Mouse (Mus musculus) lung, adult 2 months (tissue): ENCODE results near the gene Srarp. TPM values are rescaled to one million over a fixed set of nuclear protein-coding genes. Genes with fewer than 3 reads are reported as not detected.

Experiments used
- DNase-seq: peaks from one replicate; pipeline ENCODE4 v3.0.0; 2022
- H3K4me1 ChIP-seq: fragments of 200-500 bp; 2 replicates; pipeline ENCODE4 v1.6.1; 2011; ENCODE audit warnings: low read length; ENCODE audit not compliant: control insufficient read depth, insufficient read depth
- H3K4me3 ChIP-seq: fragments of 200-500 bp; replicated peaks from 2 replicates; pipeline ENCODE3; 2011; ENCODE audit warnings: low read depth, mild to moderate bottlenecking, control low read depth, low read length; ENCODE audit errors: extremely low read depth
- CTCF ChIP-seq: fragments of 200-500 bp; IDR thresholded peaks from 2 replicates; pipeline ENCODE4 v1.5.1; 2011; ENCODE audit warnings: mild to moderate bottlenecking, low read length, control low read depth; ENCODE audit not compliant: insufficient read depth
- POLR2A ChIP-seq: fragments of 200-500 bp; IDR thresholded peaks from 2 replicates; pipeline ENCODE4 v1.6.1; 2011; ENCODE audit warnings: low read depth, mild to moderate bottlenecking, control low read depth, low read length, borderline replicate concordance; ENCODE audit errors: extremely low read depth
- WGBS: fragments of 180-500 bp; shearing (Covaris S2); methylation state at CpG from one replicate; pipeline ENCODE4 v1.1.7; 2018; 5-methylcytosine and 5-hydroxymethylcytosine counted together
- polyA plus RNA-seq: library from polyadenylated mRNA; depleted of rRNA; stranded (reverse); fragments of >200 nt; gene quantifications from 2 replicates; pipeline ENCODE4 v1.2.3, GENCODE M21; 2012

Srarp gene
- polyA plus RNA-seq, 1 experiment = 0.18 TPM

DNA sequence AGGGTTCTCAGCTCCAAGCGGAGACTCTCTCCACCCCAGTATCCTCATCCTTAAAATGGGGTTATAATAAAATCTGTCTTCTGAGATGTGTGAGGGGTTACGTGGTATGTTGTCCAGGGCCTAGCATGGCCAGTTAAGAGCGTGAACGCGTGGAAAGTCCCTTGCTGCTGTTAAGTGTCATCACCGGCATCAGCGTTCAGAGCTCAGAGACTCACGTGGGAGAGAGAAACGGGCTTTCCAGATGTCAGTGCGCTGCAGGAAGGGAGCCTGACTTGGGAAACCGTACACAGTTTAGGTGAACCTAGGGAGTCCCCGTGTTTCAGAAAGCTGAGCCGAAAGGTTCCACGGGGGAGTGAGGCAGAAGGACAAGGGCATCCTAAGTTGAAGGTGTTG is 9.4 kb upstream of the Srarp start:
- H3K4me1 ChIP-seq = peaks cover 9% of the 10 kb centered on the region
- TF ChIP-seq CTCF (no peak), POLR2A (no peak)
- DNase-seq = no peak
- H3K4me3 ChIP-seq = peak overlapping the region; percentile 95
- 12% methylated on average over 14 of the region's 14 CpGs for WGBS

DNA sequence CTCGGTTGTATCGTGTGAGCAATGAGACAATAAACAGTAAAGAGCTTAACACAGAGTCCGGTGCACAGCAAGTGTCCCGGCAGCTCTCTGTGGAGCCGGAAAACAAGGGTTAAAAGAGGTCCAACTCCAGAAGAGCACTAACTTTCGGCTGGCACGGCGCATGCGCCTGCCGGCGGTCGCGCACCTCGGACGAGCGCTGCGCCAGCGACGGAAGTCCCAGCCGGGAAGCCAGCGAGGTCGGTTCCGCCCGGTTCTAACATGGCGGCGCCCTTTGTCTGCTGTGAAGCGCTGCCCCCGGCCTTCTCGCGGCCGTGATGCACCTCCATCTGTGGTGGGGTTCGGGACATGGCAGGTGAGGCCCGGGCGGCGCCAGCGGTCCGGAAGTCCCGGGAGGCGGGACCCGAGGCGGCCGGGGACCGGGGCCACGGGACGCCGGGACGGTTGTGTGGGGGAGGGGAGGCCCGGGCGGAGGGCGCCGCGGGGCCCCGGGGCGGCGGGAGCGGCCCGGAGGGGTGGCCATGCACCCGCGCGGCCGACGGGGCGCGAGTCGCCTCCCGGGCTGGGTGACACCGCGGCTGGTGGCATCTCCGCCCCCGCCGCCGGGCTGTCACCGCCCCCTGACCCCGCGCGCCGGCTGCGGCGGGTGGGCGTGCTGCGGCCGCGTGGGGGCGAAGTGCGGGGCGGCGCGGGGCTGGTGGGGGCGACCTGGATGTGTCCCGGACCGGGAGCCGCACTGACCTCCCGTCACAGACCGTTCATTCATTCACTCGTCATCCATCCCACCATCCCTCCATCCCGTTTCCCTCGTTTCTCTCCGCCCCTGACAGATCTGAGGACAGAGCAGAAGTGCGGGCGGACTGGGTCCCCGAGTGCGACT is 8.8 kb upstream of the Srarp start, which contains the start of gene Zbtb17:
TSS of gene Zbtb17 (plus strand) at position 204 of the 877 bp plus-strand sequence.
- DNase-seq = peak; percentile 87
- peaks cover 9% of the 10 kb centered on the region for H3K4me1 ChIP-seq
- peak within 1 kb of the TSS; percentile 95 for H3K4me3 ChIP-seq
- TF ChIP-seq CTCF = no peak
- peak; percentile 70; the same call in 1 of the 2 replicates for TF ChIP-seq POLR2A
- WGBS = under 1% methylated on average over 82 of the region's 102 CpGs

DNA sequence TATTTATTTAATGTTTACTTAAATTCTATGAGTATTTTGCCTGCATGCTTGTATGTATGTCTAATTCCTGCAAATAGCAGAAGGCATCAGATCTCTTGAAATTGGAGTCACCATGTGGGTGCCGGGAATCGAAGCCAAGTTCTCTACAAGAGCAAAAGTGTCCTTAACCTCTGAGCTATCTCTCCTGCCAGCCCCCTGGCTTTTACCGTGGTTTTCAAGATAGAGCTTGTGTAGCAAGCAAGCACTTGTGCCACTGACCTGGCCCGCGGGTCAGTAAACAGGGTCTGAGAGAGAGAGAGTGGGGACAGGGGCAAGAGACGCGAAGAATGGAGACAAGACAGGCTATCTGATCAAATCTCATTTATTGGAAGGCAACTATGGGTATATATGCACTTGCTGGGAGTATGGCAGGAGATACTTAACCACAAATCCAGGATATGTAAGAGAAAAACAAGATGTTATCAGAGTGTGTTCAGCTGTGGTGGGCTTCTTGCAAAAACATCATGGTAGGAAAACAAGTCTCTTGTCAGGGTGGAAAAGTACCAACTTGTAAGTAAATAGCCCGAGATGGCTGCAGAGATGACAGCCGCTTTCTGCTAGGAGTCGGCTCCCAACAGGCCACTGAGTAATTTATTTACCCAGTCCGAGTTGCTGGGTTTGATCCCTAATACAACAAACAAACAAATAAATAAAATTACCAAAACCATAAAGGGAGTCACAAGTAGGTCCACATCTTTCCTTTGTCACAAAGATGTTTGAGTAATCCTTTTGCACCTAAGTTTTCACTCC is 7.9 kb upstream of the Srarp start:
- 34% methylated on average over 11 of the region's 11 CpGs for WGBS
- DNase-seq = no peak
- Histone ChIP-seq H3K4me3 (peak overlapping the region; percentile 73), H3K4me1 (peaks cover 11% of the 10 kb centered on the region)
- TF ChIP-seq POLR2A (no peak), CTCF (no peak)

DNA sequence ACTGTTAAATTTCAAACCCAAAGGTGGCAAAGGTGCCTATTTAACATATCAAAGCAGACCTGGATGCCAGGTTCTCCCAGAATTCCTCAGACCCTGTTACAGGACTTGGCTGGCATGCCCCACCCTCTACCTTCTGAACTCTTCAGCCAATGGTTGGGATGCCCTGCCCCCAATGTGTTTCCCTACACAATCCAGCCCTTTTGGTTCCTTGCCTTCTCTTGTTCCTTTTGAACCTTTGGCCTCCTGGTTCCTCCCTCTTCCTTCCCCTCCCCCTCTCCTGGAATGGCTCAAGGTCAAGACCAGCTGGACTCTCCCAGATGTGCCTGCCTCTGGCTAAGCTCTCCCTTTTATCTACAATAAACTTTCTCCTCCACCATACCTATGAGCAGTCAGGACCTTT is 5.0 kb upstream of the Srarp start:
- Histone ChIP-seq H3K4me1 (peaks cover 11% of the 10 kb centered on the region), H3K4me3 (no peak overlapping the region)
- no peak for TF ChIP-seq POLR2A
- no peak for TF ChIP-seq CTCF
- no peak for DNase-seq

DNA sequence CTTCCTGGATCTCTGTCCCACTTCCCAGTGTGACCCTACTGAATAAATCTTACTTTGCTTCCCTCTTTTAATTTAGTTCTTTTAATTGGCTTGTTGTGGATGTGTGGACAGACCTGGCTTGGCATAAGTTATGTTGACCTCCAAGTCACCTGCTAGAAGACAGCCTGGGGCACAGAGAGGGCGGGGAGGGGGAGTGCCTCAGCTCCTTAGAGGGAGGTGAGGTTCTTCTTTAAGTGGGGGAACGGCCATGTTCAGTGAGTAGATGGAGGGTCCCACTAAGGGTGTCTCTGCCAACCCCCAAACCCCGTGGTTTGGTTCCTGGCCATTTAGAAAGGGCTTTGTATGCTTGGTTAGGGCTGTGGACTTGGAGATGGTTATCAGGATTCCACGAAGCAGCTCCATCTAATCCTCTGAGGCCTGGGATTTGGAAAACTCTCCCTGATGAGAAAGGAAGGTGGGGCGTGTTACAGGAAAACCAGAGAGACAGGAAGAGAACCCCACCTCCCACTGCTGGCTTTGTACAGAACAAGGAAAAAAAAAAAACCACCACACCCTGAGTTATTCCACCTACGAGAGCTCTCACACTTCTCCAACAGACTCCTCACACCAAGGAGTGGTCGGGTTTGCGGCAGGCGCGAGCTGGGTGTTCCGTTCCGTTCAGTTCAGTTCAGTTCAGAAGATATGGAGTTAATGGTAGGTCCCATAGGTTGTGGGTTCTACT is 3.3 kb upstream of the Srarp start:
- 62% methylated on average over 12 of the region's 12 CpGs for WGBS
- Histone ChIP-seq H3K4me1 (peaks cover 5% of the 10 kb centered on the region), H3K4me3 (no peak overlapping the region)
- TF ChIP-seq POLR2A = no peak
- TF ChIP-seq CTCF = no peak
- no peak for DNase-seq

DNA sequence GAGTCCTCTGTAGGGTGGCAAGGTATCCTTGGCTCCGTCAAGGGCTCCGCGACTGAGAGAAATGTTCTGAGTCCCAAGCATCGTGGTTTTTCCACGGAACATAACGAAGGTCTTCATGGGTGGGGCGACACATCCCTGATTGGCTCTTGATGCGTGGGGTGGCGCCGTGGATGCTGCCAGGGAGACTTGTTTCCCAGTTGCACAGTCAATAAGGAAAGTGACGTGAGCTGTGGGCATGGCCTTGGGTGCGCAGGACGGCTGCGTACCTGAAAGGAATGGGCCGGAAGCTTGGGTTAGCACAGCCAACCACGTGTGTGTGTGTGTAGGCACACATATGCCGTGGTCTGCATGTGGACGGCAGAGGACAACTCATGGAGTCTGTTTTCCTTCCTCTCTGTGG is 2.7 kb downstream of the Srarp start:
- Histone ChIP-seq H3K4me1 (no peaks in the 10 kb centered on the region), H3K4me3 (no peak overlapping the region)
- no peak for DNase-seq
- 84% methylated on average over 18 of the region's 18 CpGs for WGBS
- TF ChIP-seq POLR2A (no peak), CTCF (no peak)

DNA sequence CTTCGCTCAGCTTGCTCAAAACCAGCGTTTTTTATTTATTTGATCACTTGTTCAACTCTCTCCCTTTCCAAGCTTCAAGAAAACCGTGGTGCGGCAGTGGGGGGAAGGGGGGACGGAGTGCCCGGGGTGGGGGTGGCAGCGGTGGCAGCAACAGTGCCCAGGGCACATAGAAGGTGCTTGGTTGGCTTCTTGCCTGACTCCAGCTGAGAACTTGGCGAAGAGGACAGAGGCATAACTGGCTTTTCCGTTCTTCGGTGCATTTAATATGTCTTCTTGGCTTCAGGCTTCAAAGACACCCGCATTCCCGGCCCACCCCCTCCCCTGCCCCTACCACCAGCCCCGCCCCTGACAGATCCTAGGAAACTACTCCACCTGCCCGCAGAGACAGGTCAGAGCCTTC is 3.2 kb downstream of the Srarp start:
- Histone ChIP-seq H3K4me3 (no peak overlapping the region), H3K4me1 (no peaks in the 10 kb centered on the region)
- WGBS = 55% methylated on average over 14 of the region's 14 CpGs
- DNase-seq = no peak
- TF ChIP-seq POLR2A = no peak
- no peak for TF ChIP-seq CTCF

DNA sequence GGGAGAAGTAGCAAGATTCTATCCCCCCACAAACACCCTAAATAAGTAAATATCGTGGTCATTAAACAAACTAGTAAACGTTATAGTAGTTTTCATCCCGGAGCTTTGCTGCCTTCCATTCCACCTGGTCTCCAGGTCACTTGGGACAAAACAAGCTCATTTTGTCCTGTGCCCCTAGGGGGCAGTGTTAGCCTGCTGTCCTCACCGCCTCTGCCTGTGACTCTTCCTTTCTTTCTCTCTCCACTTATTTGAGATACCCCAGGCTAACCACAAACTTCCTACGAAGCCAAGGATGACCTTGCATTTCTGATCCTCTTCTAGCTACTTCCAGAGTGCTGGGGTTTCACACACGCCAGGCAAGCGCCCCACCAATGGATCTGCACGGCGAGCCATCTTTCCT is 4.9 kb downstream of the Srarp start:
- peak; percentile 75 for DNase-seq
- TF ChIP-seq POLR2A = no peak
- TF ChIP-seq CTCF = peak; percentile 92
- Histone ChIP-seq H3K4me3 (no peak overlapping the region), H3K4me1 (peaks cover under 1% of the 10 kb centered on the region; the same call in 1 of the 2 replicates)
- 33% methylated on average over 9 of the region's 9 CpGs for WGBS

DNA sequence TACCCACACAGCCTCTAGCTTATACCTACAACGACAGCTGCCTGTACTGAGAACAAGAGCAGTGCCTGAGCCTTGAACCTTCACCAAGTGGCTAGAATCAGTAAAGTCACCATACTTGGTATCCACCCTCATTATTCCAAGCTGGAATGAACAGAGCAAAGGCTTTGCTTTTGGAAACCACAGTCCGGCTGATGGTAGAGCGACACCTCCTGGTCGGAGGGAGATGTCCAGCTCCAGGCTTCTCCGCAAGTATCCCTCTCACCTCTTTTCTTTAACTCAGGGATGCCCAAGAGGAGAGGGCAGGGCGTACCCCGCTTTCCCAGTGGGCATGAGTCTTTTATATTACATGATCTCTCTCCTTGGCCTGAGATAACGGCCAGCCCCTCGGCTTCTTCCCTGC is 6.1 kb downstream of the Srarp start:
- peak; percentile 74 for TF ChIP-seq CTCF
- TF ChIP-seq POLR2A = no peak
- Histone ChIP-seq H3K4me1 (peaks cover 3% of the 10 kb centered on the region), H3K4me3 (no peak overlapping the region)
- no peak for DNase-seq
- 48% methylated on average over 9 of the region's 9 CpGs for WGBS
